Mouse (Mus musculus) inflammation-experienced regulatory T-cells, adult 6 months (primary cell): ENCODE measurements around the gene Avl9. TPM values are rescaled to one million over a fixed set of nuclear protein-coding genes. Genes with fewer than 3 reads are reported as not detected.

Source experiments
- ATAC-seq: one replicate; pipeline ENCODE4 v1.8.0; 2017
- polyA plus RNA-seq, 3 experiments: library from polyadenylated mRNA; unstranded; fragments of 100-300 nt; shearing (Covaris generic); gene quantifications; one replicate each; pipeline ENCODE4 v1.2.1; 2017

Avl9 gene
- polyA plus RNA-seq: 10 to 100 TPM; 10.5 to 13.6 (median 10.8) TPM

GRCm38 (mm10) chr6:56714574-56715269, at the start of gene Avl9:
TSS of gene Avl9 (plus strand) at chr6:56714899.
- ATAC-seq: peak; percentile 95

DNA sequence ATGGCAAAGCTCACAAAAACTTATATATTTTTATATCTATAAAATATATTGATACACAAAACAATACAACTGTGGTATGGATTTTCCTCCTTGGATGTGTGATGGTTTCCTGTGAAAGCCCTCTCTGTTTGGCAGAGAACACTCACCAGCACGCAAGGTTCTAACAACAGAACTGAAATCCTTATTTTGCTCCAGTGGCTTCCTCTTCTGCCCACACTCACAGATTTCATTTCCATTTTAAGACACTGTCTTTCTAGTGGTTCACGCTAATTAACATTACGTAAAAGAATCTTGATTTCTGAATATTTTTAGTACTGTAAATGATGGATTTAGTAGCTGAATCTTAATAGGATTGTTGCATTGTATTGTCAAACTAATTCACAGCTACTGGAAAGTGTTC, 26.5 kb upstream of the Avl9 start:
- no peak for ATAC-seq

DNA sequence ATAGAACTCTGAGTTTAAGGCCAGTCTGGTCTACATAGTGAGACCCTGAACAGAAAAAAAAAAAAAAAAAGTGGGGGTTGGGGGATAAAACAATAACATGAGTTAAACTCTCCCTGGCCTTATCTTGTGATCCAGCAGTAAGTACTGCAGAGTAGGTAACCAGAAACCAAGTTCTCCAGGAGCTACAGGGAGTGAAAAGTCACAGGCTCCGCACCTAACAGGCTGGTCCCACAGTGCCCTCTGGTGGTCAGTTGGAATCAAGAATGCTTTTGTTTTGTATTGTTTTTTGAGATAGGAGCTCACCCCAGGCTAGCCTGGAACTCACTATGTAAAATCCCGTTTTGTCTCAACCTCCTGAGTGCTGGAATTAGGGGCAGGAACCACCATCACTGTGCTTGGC, 23.5 kb upstream of the Avl9 start:
- peak; percentile 72 for ATAC-seq

DNA sequence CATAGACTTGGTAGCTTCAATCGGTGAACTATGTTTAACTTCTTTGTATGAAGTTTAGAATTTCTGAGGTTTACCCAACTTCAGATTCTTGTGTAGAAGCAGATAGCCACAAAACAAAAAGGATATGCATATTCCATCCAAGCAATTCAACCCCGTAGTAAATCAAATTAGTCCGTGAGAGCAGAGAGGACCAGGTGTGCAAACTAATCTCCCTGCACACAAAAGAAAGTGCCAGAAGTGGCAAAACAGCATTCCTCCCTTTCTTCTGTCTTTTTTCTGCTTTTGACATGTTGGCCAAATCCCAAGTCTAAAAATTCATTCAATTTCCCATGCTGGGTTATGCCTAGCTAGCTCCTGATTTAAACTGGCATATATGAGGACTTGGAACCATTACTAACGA, 22.3 kb upstream of the Avl9 start:
- no peak for ATAC-seq

GRCm38 (mm10) chr6:56703931-56704900, 10.5 kb upstream of the Avl9 start, which contains the start of gene Lsm5:
TSS of gene Lsm5 (minus strand) at chr6:56704710.
- peak; percentile 98 for ATAC-seq

DNA sequence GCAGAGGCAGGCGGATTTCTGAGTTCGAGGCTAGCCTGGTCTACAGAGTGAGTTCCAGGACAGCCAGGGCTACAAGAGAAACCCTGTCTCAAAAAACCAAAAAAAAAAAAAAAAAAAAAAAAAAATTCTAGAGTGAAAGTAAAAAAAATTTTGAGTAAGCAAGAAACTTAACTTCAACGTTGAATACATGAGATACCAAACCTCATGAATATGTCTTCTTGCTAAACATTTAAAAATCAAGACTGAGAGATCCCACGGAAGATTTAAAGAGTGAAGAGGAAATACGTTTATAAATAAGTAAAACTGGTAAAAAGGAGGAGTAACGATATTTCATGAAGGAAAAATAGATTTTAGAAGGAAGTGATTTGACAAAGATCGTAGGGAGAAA, 519 bp upstream of the Avl9 start:
- no peak for ATAC-seq

DNA sequence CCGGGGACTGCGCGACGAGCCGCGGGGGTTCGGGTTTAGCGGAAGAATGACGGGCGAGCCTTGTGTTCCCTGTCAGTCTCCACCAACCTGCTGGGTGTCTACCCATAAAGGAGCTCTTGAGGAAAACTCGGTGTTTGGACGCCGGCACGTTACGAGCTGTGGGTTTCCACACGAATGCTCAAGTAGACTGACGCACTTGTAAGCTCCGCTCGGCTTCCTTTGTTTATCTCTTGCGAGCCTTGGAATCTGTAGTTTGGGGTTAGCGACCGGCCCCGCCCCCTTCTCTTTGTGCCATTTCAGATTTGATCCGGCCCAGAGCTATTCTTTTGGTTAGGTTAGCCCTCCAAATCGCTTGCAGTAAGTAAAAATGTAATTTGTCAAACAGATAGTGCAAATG, 569 bp downstream of the Avl9 start:
- peak; percentile 34 for ATAC-seq

DNA sequence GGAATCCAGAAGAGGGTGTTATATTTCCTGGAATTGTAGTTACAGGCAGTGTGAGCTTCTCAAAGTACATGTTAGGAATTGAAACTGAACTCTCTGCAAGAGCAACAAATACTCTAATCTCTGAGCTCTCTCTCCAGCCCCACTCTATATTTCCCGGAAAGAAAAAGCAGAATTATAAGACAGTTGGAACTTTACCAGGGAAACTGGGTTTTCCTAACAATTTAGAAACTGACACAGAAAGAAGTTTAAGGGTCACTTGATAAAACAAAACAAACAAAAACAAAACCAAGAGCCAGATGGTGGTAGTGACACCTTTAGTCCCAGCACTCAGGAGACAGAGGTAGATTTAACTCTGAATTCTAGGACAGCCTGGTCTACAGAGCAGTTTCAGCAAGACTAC, 4.4 kb downstream of the Avl9 start:
- ATAC-seq: no peak

- no peak for ATAC-seq
Observed at GRCm38 (mm10) chr6:56720877-56721276, 6.2 kb downstream of the Avl9 start.

DNA sequence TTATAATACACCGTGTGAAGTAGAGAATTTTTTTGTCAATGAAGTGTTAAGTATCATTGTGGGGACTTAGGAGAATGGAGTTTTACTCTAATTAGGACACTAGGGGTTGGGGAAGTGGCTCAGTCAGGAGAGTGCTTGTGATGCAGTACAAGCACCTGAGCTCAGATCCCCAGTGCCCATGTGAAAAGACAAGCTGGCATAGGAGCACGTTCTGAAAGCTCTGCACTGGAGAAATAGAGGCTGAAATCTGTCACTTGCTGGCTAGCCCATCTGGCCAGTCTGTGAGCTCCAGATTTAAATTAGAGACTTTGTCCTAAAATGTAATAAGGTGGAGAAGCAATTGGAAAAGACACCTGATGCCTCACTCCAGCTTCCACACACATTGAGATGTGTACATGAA, 17.8 kb downstream of the Avl9 start:
- ATAC-seq: no peak

DNA sequence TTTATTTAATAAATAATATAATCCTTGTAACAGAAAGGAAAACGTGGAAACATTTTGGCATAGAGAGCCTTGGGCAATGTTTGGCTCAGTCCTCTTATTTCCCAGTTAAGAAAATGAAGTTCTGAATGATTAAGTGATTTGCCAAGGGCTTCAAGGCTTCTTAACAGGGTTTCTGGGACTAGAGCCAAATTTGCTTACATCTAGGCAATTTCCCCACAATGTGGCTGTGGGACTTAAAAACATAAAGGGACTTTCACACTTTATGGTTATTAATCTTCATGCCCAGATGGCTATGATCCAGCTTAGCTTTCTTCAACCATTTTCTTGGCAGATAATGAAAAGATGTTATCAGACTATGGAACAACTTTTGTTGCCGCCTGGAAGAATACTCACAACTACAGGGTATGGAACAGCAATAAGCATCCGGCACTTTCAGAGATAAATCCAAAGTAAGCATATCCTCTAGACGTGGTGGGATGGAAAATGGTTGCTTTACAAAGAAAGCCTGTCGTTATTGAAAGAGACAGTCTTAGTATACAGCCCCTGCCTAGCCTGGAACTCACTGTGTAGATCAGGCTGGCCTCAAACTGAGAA, 31.3 kb downstream of the Avl9 start:
- ATAC-seq: no peak

DNA sequence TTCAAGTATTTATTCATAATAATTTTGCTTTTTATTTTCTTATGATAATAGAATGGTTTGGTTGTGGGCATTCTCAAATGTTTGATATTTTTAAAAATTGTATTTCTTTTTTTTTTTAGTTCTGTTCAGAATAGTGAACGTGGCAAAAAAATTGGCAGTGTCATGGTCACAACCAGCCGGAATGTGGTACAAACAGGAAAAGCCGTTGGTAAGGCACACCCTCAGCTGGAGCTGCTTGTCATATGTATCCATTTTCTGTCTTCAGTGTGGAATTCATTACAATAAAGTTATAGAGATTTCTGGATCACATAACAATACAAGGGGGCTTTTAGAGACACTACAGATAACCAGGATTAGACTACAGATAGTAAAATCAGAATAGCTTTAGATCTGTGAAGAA, 39.0 kb downstream of the Avl9 start:
- ATAC-seq: no peak

- ATAC-seq: no peak
Observed at GRCm38 (mm10) chr6:56756117-56756516, 41.4 kb downstream of the Avl9 start.

DNA sequence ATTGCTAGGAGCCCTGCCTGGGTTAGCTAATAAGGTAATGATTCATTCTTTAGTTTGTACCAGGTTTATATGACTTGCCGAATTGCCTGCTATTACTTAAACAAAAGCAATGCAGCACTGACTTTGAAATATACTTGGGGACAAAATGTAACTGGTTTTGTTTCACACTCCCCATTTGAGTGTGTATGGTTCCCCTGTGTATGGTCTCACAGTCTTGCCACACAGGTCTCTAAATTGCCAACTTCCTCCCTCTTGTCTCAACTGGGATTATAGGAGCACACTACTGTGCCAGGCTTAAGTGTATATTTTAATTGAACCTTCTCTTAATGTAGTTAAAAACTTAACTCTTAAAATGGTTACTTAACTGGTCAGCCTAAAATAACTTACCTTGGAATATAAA, 44.6 kb downstream of the Avl9 start:
- ATAC-seq: no peak

GRCm38 (mm10) chr6:56765265-56765664, 50.6 kb downstream of the Avl9 start:
- ATAC-seq: peak; percentile 82

DNA sequence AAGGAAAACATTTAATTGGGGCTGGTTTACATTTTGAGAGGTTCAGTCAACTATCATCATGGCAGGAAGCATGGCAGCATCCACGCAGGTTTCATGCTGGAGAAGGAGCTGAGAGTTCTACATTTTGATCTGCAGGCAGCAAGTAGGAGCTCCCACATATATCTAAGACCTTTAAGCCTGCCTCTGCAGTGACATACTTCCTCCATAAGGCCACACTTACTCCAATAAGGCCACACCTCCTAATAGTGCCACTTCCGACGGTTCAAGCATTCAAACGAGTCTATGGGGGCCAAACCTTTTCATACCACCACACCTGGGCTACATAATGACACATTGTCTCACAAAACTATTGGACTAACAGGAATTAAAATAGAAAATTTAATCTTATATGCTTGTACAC, 51.0 kb downstream of the Avl9 start:
- peak; percentile 57 for ATAC-seq

- no peak for ATAC-seq
Observed at GRCm38 (mm10) chr6:56775816-56776215, 61.1 kb downstream of the Avl9 start.

DNA sequence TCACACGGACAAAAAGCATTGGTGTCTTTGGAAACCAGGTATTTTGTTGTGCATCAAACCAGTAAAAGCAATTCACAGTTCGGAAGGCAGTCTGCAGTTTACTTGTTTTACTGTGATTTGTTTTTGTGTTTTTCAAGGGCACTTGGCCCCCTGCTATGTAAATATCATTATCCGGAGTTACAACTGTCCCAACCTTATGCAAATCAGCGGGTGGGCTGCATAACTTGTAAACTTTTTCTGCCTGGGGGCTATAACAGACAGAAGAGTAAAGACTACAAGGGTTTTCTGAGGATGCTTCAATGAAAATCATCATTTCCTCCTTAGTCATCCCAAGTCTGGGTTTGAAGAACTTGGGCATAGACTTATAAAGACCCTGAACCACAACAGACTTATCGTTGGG, 64.9 kb downstream of the Avl9 start:
- no peak for ATAC-seq

GRCm38 (mm10) chr6:56783561-56784272, 69.0 kb downstream of the Avl9 start:
- no peak for ATAC-seq

- ATAC-seq: no peak
Observed at GRCm38 (mm10) chr6:56785068-56785467, 70.4 kb downstream of the Avl9 start.

- ATAC-seq: no peak
Observed at GRCm38 (mm10) chr6:56787668-56788067, 73.0 kb downstream of the Avl9 start.

GRCm38 (mm10) chr6:56789336-56789735, 74.6 kb downstream of the Avl9 start:
- no peak for ATAC-seq

GRCm38 (mm10) chr6:56794834-56795233, 80.1 kb downstream of the Avl9 start:
- ATAC-seq: no peak
